Mouse (Mus musculus) intestine, postnatal 0 days (tissue): Measurements from ENCODE around the gene Wwox. TPM values are rescaled to one million over a fixed set of nuclear protein-coding genes. Genes with fewer than 3 reads are reported as not detected.

Experiments
- ATAC-seq: fragments of 200-750 bp; cut with Nextera tagmentation; 2 replicates; pipeline ENCODE4 v1.8.0; 2017; ENCODE audit warnings: mild to moderate bottlenecking, moderate TSS enrichment, moderate library complexity
- H3K27ac ChIP-seq: fragments of 300-500 bp; sonication (generic); 2 replicates; pipeline ENCODE4 v1.5.1; 2014; ENCODE audit warnings: mild to moderate bottlenecking, low read depth, low read length, moderate library complexity
- H3K27me3 ChIP-seq: fragments of 300-500 bp; sonication (generic); replicated peaks from 2 replicates; pipeline ENCODE4 v1.6.1; 2014; ENCODE audit warnings: low read length, mixed read lengths; ENCODE audit not compliant: control insufficient read depth, insufficient read depth
- H3K36me3 ChIP-seq: fragments of 300-500 bp; sonication (generic); 2 replicates; pipeline ENCODE4 v1.6.1; 2014; ENCODE audit warnings: mild to moderate bottlenecking, moderate library complexity; ENCODE audit not compliant: control insufficient read depth, insufficient read depth
- H3K4me1 ChIP-seq: fragments of 300-500 bp; sonication (generic); replicated peaks from 2 replicates; pipeline ENCODE4 v1.6.1; 2014; ENCODE audit warnings: antibody characterized with exemption, low read length, mixed read lengths; ENCODE audit not compliant: control insufficient read depth, insufficient read depth
- H3K4me2 ChIP-seq: fragments of 300-500 bp; sonication (generic); replicated peaks from 2 replicates; pipeline ENCODE4 v1.6.1; 2014; ENCODE audit warnings: low read depth, mild to moderate bottlenecking, moderate library complexity
- H3K4me3 ChIP-seq: fragments of 300-500 bp; sonication (generic); 2 replicates; pipeline ENCODE4 v1.5.1; 2014; ENCODE audit warnings: low read depth, low read length
- H3K9ac ChIP-seq: fragments of 300-500 bp; sonication (generic); 2 replicates; pipeline ENCODE4 v1.6.1; 2014; ENCODE audit warnings: mild to moderate bottlenecking, low read depth, low read length
- H3K9me3 ChIP-seq: fragments of 300-500 bp; sonication (generic); 2 replicates; pipeline ENCODE4 v1.6.1; 2016; ENCODE audit warnings: mixed run types; ENCODE audit not compliant: control insufficient read depth
- CTCF ChIP-seq: sonication (generic); IDR thresholded peaks from 2 replicates; pipeline ENCODE4 v1.5.1; 2016; ENCODE audit warnings: low read depth, mild to moderate bottlenecking, control low read depth, antibody characterized with exemption, moderate library complexity
- WGBS: fragments of 180-500 bp; shearing (Covaris S2); extraction: QIAGEN DNeasy Blood & Tissue Kit; methylation state at CpG from one replicate; pipeline ENCODE4 v1.1.7; 2014; 5-methylcytosine and 5-hydroxymethylcytosine counted together
- polyA plus RNA-seq: library from polyadenylated mRNA; unstranded; fragments of >200 nt; fragmentation: Nextera tagmentation; extraction: Ambion mirVana; gene quantifications from 2 replicates; pipeline ENCODE4 v1.2.1, GENCODE M21; 2015

Wwox gene
- polyA plus RNA-seq, 1 experiment from 2014 or later, result 7.1 TPM

- H3K4me2 ChIP-seq, result no peak overlapping the region
- no peak for ATAC-seq
- no peaks in the 10 kb centered on the region for H3K27me3 ChIP-seq
- H3K9ac ChIP-seq, result no peak overlapping the region
- no peak overlapping the region for H3K27ac ChIP-seq
- no peaks in the 10 kb centered on the region for H3K4me1 ChIP-seq
- no peaks in the 10 kb centered on the region for H3K9me3 ChIP-seq
- no peaks in the 10 kb centered on the region for H3K36me3 ChIP-seq
- H3K4me3 ChIP-seq, result no peak overlapping the region
- no peak for TF ChIP-seq CTCF
- 76% methylated on average over 7 of the region's 7 CpGs for WGBS
Observed at GRCm38 (mm10) chr8:115081302-115082207, 642.1 kb downstream of the Wwox start.

- Histone ChIP-seq H3K27ac (no peak overlapping the region), H3K4me1 (no peaks in the 10 kb centered on the region), H3K4me2 (no peak overlapping the region), H3K9me3 (no peaks in the 10 kb centered on the region), H3K9ac (no peak overlapping the region), H3K27me3 (no peaks in the 10 kb centered on the region), H3K36me3 (0 out of 2 replicates have a peak, but pooled peaks cover 2% of the 10 kb centered on the region), H3K4me3 (no peak overlapping the region)
- TF ChIP-seq CTCF, result peak; percentile 38
- no peak for ATAC-seq
Observed at GRCm38 (mm10) chr8:115088162-115088561, 648.7 kb downstream of the Wwox start.

GRCm38 (mm10) chr8:115089744-115090143 lies 650.3 kb downstream of the Wwox start:
- 0 out of 2 replicates have a peak, but pooled peaks cover 2% of the 10 kb centered on the region for H3K36me3 ChIP-seq
- no peaks in the 10 kb centered on the region for H3K9me3 ChIP-seq
- WGBS, result 42% methylated on average over 7 of the region's 7 CpGs
- H3K4me2 ChIP-seq, result no peak overlapping the region
- TF ChIP-seq CTCF, result no peak
- ATAC-seq, result no peak
- H3K4me1 ChIP-seq, result no peaks in the 10 kb centered on the region
- H3K4me3 ChIP-seq, result no peak overlapping the region
- no peak overlapping the region for H3K27ac ChIP-seq
- H3K9ac ChIP-seq, result no peak overlapping the region
- no peaks in the 10 kb centered on the region for H3K27me3 ChIP-seq

GRCm38 (mm10) chr8:115090202-115090601 lies 650.7 kb downstream of the Wwox start:
- H3K9me3 ChIP-seq, result no peaks in the 10 kb centered on the region
- no peaks in the 10 kb centered on the region for H3K27me3 ChIP-seq
- no peak for TF ChIP-seq CTCF
- H3K4me3 ChIP-seq, result no peak overlapping the region
- no peak overlapping the region for H3K27ac ChIP-seq
- no peak overlapping the region for H3K9ac ChIP-seq
- H3K4me2 ChIP-seq, result no peak overlapping the region
- 65% methylated on average over 5 of the region's 5 CpGs for WGBS
- no peak for ATAC-seq
- 0 out of 2 replicates have a peak, but pooled peaks cover 2% of the 10 kb centered on the region for H3K36me3 ChIP-seq
- no peaks in the 10 kb centered on the region for H3K4me1 ChIP-seq

- no peaks in the 10 kb centered on the region for H3K9me3 ChIP-seq
- WGBS, result 87% methylated on average over 4 of the region's 4 CpGs
- H3K27me3 ChIP-seq, result no peaks in the 10 kb centered on the region
- ATAC-seq, result no peak
- peak; percentile 76 for TF ChIP-seq CTCF
- no peak overlapping the region for H3K4me2 ChIP-seq
- no peak overlapping the region for H3K27ac ChIP-seq
- H3K4me3 ChIP-seq, result no peak overlapping the region
- H3K4me1 ChIP-seq, result no peaks in the 10 kb centered on the region
- no peaks in the 10 kb centered on the region for H3K36me3 ChIP-seq
- no peak overlapping the region for H3K9ac ChIP-seq
Observed at GRCm38 (mm10) chr8:115095548-115095947, 656.1 kb downstream of the Wwox start.

GRCm38 (mm10) chr8:115097988-115098562 lies 658.6 kb downstream of the Wwox start:
- 62% methylated on average over 9 of the region's 9 CpGs for WGBS
- Histone ChIP-seq H3K4me1 (no peaks in the 10 kb centered on the region), H3K27me3 (no peaks in the 10 kb centered on the region), H3K9me3 (no peaks in the 10 kb centered on the region), H3K36me3 (no peaks in the 10 kb centered on the region), H3K4me2 (no peak overlapping the region), H3K27ac (no peak overlapping the region), H3K4me3 (no peak overlapping the region), H3K9ac (no peak overlapping the region)
- TF ChIP-seq CTCF, result no peak
- ATAC-seq, result no peak
